ENCODE assay signal across 9 mouse cellular contexts in the genomic region with DNA sequence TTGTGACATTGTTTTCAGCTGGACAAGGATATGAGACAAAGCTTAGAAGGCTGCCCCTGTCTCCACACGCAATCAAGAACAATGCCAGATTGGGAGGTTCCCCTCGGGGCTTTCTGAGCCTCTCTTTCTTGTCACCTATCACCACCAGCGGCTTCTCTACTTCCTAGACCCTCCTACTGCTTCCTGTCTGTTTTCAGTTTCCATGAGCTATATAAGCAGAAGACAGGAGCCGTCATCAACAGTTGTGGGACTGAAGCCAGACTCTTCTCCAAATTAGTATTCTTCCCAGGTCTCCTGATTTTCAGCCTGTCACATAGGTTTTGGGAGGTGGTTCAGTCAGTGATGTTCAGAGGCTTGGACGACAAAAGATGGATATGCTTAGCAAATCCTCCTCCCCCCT. TPM values are rescaled to one million over a fixed set of nuclear protein-coding genes. Genes with fewer than 3 reads are reported as not detected.
DNase-seq lines count a peak whose midpoint lies in the region; ATAC-seq and TF ChIP-seq lines count a peak whose summit lies in the region.
"Had no signal": no experiment of that assay in that cellular context is flagged by ENCODE, and none has a peak within 500 bp of the region (broad histone marks: within the 10 kb centered on the region; RNA-seq: fewer than 3 reads in every experiment).

No protein-coding gene starts in this region.

- peak overlapping the region; percentile 24; the same call in 1 of the 2 replicates for H3K4me2 ChIP-seq in liver, embryonic 12.5 days
- H3K4me2 ChIP-seq in hindbrain, embryonic 13.5 days, result 0 out of 2 replicates have a peak overlapping the region, but pooled peaks have one; percentile 3
- H3K4me2 ChIP-seq: liver, embryonic 13.5 days had no signal

- no peak overlapping the region for H3K9ac ChIP-seq in liver, embryonic 12.5 days
- H3K9ac ChIP-seq in hindbrain, embryonic 13.5 days, result no peak overlapping the region
- H3K9ac ChIP-seq: liver, embryonic 13.5 days had no signal

- H3K4me1 ChIP-seq in liver, embryonic 12.5 days, result no peaks in the 10 kb centered on the region
- H3K4me1 ChIP-seq in cortical plate, adult 2 months (ENCODE audit: control insufficient read depth, insufficient read depth, low read length), result peaks cover 3% of the 10 kb centered on the region; the same call in 1 of the 2 replicates
- H3K4me1 ChIP-seq in hindbrain, embryonic 13.5 days (replicated peaks), result peaks cover 6% of the 10 kb centered on the region; the same call in 1 of the 2 replicates
- H3K4me1 ChIP-seq: liver, embryonic 13.5 days had no signal

- peaks cover under 1% of the 10 kb centered on the region; the same call in 1 of the 2 replicates for H3K9me3 ChIP-seq in liver, embryonic 12.5 days (replicated peaks)
- peaks cover 1% of the 10 kb centered on the region; the same call in 1 of the 2 replicates for H3K9me3 ChIP-seq in hindbrain, embryonic 13.5 days

- H3K27me3 ChIP-seq in liver, embryonic 12.5 days (replicated peaks), result no peaks in the 10 kb centered on the region
- H3K27me3 ChIP-seq in hindbrain, embryonic 13.5 days, result no peaks in the 10 kb centered on the region
- H3K27me3 ChIP-seq: liver, embryonic 13.5 days had no signal

- DNase-seq in liver, result no peak
- DNase-seq in Muller cell, postnatal 12 days (ENCODE audit: inconsistent ontology term), result no peak
- no peak for DNase-seq in adrenal gland, adult 18-20 months (ENCODE audit: low spot score in 2 of 2)
- no peak for DNase-seq in adipocyte (ENCODE audit: low spot score)
- DNase-seq: liver, embryonic 13.5 days had no signal

- H3K27ac ChIP-seq in liver, embryonic 12.5 days, result no peak overlapping the region
- 0 out of 2 replicates have a peak overlapping the region, but pooled peaks have one; percentile 68 for H3K27ac ChIP-seq in cortical plate, adult 2 months (ENCODE audit: insufficient read depth, low read length)
- H3K27ac ChIP-seq in hindbrain, embryonic 13.5 days, result no peak overlapping the region
- H3K27ac ChIP-seq: liver, embryonic 13.5 days had no signal

- H3K4me3 ChIP-seq in liver, embryonic 12.5 days, result no peak overlapping the region
- 0 out of 2 replicates have a peak overlapping the region, but pooled peaks have one; percentile 6 for H3K4me3 ChIP-seq in cortical plate, adult 2 months (ENCODE audit: insufficient read depth, low read length)
- H3K4me3 ChIP-seq in hindbrain, embryonic 13.5 days, result no peak overlapping the region
- H3K4me3 ChIP-seq: liver, embryonic 13.5 days had no signal

- no peak for ATAC-seq in liver, embryonic 12.5 days
- ATAC-seq in hindbrain, embryonic 13.5 days (ENCODE audit: low FRiP score), result peak; percentile 65; the same call in 1 of the 2 replicates
- ATAC-seq in megakaryocyte, adult 5-6 weeks (ENCODE audit: poor library complexity, severe bottlenecking), result peak; percentile 74

- no peaks in the 10 kb centered on the region for H3K36me3 ChIP-seq in liver, embryonic 12.5 days
- no peaks in the 10 kb centered on the region for H3K36me3 ChIP-seq in hindbrain, embryonic 13.5 days
- H3K36me3 ChIP-seq: liver, embryonic 13.5 days had no signal

- TF ChIP-seq POLR2A in cortical plate, adult 2 months (IDR thresholded peaks at IDR 0.05; ENCODE audit: extremely low read depth, insufficient read depth, low read length), result no peak

- 22% methylated on average over 5 of the region's 5 CpGs for WGBS in liver, embryonic 12.5 days (ENCODE audit: insufficient replicate concordance)
- 29% methylated on average over 5 of the region's 5 CpGs for WGBS in hindbrain, embryonic 13.5 days

- TF ChIP-seq CTCF in cortical plate, adult 2 months (IDR thresholded peaks at IDR 0.05; ENCODE audit: extremely low read depth, insufficient read depth, low read length), result no peak

RNA-seq across cellular contexts. Expression of gene Edem1, which starts 47.6 kb away (rescaled TPM):
- polyA plus RNA-seq in liver, embryonic 12.5 days (2016; fragmentation: Nextera tagmentation; extraction: Ambion mirVana), result 30.8 TPM in 2 replicates
- polyA plus RNA-seq in cortical plate, adult 2 months (2012; rRNA removed), result 12.9 and 13.2 TPM in 2 replicates
- 6.0 and 6.5 TPM in 2 replicates for polyA plus RNA-seq in hindbrain, embryonic 13.5 days (2015; fragmentation: Nextera tagmentation; extraction: Ambion mirVana)
- 133 and 149 TPM in 2 replicates for total RNA-seq in megakaryocyte, adult 5-6 weeks (2015)
- 118 and 136 TPM in 2 replicates for total RNA-seq in megakaryocyte, adult 5-6 weeks (2017)
- total RNA-seq in adrenal gland, adult 18-20 months (2021), result 10 to 100 TPM; 45.3 to 49.3 TPM
